Mouse (Mus musculus): Measurements from ENCODE around the gene Slc6a4.
"Not testable (repeated sequence)": the region's sequence is repeated elsewhere in the genome, so short reads cannot be mapped to it uniquely, and the experiment has no call there.

The Slc6a4 gene

DNA sequence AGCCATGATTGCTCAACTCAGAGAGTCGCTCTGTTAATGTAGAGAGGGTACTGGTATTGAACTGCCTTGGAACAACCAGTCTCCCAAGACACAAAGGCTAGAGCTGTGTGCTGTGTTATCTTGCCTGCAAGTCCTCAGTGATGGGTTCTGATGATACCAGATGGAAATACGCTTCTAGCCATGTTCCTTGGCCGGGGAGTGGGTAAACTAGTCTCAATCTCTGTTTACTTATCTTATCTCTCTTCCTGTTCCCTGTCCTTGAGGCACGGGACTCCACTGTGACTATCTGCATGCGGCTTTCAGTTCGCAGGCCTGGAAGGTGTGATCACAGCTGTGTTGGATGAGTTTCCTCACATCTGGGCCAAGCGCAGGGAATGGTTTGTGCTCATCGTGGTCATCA is 21.1 kb downstream of the Slc6a4 start:
- no peak for DNase-seq

DNA sequence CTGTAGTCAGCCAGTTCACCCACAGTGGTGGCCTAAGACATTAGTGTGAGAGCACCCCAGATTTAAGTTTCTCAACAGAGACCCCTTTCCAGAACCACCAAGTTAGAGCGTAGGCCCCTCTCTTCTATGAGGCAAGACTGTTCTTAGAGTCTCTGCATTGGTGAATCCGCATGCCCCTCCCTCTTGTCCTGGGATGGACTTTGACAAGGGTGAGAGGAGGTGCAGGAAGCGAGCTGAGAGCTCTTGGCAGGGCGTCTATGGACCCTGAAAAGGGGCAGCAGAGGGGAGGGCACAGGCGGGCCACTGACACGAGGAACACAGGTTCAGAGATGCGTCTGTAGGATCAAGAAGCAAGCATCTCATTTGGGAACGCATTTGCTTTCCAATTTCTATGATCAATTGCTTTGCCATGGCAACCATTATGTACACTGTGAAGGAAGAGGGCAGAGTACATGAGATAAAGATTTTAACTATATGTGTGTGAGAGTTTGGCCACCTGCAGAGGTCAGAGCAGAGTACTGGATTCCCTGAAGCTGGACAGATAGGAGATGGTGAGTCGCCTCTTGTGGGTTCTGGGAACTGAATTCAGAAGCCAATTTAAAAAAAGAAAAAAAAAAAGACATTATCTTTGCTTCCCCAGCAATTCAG is 23.5 kb downstream of the Slc6a4 start:
- DNase-seq: no peak

DNA sequence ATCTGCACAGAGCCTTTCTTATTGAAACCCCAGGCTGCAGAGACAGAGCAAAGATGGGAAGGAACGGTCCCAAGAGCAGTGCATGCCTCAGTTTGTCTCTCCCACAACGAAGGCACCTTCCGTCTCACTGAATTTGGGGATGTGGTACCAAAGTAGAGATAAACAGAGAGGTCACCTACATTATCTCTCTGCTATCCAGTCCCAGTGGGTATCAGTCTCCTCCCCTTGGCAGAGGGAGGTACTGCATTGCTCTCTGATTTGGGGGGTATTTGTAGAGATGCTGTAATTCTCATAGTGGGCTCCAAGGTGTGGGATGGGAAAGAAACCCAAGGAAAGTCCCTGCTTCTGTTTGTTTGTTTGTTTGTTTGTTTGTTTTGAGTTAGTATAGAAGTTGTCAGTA is 28.2 kb downstream of the Slc6a4 start:
- no peak for DNase-seq

DNA sequence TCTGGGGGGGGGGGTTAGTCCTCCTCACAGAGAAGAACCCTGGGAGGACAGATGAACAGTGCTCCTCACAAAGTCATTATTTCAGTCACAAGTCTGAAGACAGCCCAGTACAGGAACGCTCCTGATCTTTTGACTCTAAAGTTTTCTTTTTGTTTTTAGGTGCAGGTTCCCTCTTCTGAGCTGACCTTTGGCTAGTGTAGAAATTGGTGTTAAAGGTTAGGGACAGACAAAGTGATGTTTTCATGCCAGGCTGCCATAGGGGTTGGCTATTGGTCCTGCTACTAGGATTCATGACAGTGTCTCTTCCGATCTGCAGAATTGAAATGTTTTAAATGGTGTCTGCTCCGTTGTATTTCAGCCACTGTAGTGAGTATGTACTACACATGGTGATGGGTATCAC is 29.8 kb downstream of the Slc6a4 start:
- no peak for DNase-seq

DNA sequence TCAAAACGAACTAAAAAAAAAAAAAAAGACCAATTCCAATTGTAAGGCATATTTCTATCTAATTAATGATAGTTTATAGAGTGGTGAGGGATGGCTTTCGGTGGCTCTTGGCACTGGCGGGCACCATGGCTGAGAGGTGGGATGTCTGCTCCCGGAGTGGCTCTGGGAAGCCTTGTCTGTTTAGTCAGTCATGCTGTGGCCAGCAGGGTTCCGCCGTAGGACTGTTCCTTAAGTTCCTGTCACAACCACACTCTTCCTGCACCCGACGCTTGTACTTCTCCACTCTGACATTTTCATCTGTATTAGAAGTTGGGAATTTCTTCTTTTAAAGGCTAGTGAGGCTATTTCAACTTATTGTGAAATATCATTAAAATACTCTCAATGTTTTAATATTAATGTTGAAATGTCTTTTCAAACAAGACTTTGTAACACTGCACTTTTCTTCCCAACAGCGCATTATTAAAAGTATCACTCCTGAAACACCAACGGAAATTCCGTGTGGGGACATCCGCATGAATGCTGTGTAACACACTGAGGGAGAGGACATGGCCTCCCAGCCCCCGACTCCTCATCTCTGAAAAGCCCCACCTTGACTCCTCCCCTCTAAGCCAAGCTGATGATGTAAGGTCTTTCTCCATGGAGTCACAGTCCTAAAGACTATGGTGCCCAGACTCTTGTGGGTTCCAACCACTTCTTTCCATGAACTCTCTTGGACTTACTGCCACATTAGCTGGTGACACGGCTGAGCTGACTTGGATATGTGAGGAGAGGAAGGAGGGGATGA is 32.9 kb downstream of the Slc6a4 start:
- no peak for DNase-seq

DNA sequence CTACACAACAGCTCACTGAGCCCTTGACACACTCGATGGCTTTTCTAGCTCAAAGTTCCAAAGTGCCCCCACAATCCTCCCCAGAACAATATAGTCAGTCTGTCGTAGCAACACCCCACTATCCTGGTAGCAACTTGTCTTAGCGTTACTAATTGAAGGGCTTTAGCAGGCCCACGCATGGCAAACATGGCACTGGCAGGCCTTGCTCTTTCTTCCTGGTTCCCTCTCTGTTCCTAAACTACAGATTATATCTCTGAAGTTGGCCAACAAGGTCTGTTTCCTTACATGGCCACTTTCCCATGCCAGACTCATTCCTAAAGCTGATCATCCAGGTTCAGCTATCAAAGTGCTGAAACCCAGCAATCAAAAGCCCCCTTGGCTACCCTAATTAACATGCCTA is 43.5 kb downstream of the Slc6a4 start:
- DNase-seq: no peak

DNA sequence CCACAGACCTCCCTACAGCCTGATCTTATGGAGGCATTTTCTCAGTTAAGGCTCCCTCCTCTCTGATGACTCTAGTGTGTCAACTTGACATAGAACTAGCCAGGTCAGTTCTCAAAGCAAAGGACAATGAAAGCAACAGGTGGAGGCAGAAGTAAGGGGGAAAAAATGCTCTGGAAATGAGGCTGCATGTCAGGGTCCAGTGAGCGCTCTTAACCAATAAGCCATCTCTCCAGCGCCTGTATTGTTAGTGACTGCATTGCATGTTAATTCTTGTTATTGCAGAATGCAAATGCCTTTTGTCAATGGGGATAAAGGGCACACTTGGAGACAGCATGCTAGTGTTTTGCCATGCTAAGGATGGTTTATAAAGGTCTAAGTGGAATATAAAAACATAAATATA is 44.4 kb downstream of the Slc6a4 start:
- DNase-seq: no peak

DNA sequence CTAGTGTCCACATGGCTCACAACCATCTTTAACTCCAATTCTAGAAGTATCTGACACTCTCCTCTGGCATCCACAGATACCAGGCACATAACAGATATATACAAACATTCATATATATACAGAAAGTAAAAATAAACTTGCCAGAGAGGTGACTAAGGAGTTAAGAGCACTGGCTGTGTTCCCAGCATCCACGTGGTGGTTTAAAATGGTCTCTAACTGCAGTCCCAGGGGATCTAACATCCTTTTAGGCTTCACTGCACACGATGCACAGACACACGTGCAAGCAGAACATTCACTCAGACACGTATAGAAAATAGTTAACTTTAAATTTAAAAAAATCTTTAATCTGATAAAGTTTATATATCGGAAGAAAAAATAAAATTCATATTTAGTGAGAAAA is 63.5 kb downstream of the Slc6a4 start:
- DNase-seq: no peak

DNA sequence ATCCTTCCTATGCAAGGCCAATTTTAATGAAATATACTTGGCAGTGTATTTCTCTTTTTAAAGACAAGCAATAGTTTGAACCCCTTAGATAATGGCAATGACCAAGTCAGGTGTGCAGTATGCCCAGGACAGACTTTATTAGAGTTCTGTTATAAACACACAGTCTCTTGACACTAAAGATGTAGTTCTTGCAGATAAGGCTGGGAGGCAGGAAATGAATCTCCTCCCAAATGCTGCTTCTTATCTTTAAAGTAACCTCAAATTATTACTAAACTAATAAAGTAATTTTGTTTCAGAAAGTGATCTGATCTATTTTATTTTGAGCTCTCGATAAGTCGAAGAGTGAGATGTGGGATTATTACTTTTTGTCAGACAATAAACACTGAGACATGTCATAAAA is 65.0 kb downstream of the Slc6a4 start:
- DNase-seq: no peak

DNA sequence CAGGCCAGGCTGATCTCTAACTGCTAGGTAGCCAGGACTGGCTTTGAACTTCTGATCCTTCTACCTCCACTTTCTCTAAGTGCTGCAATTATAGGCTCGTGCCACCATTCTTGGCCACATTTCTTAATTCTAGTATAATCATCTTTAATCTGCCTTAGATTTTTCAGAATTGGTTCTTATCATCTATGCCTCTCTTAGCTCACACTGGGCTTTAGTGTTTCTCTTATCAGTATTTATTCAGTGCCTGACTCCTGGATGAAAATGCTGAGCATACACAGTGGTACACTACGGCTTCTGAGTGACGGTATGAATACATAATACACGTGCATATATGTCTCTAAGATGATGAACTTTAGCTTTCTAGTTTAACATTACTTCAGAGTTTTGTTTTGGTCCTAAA is 70.4 kb downstream of the Slc6a4 start:
- no peak for DNase-seq

DNA sequence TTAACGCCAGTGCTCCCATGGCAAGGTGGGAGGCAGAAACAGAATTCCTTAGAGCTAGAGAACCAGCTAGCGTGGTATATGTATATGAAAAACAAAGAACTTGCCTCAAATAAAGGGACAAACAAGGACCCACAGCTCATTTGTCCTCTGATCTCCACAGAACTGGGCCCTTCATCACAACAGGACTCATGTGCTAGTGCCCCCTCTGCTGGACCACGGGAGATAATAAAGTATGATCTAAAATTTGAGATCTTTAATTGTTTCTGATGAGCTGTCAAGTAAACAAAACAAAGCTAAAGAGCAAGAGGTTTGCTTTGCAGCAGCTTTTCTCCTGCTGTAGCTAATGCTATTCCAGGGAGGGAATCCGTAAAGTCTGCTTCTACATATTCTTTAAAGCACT is 72.3 kb downstream of the Slc6a4 start:
- no peak for DNase-seq

DNA sequence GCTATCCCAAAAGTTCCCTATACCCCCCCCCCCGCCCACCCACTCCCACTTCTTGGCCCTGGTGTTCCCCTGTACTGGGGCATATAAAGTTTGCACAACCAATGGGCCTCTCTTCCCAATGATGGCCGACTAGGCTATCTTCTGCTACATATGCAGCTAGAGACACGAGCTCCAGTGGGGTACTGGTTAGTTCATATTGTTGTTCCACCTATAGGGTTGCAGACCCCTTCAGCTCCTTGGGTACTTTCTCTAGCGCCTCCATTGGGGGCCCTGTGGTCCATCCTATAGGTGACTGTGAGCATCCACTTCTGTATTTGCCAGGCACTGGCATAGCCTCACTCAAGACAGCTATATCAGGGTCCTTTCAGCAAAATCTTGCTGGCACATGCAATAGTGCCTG is 78.9 kb downstream of the Slc6a4 start:
- DNase-seq: not testable (repeated sequence)

DNA sequence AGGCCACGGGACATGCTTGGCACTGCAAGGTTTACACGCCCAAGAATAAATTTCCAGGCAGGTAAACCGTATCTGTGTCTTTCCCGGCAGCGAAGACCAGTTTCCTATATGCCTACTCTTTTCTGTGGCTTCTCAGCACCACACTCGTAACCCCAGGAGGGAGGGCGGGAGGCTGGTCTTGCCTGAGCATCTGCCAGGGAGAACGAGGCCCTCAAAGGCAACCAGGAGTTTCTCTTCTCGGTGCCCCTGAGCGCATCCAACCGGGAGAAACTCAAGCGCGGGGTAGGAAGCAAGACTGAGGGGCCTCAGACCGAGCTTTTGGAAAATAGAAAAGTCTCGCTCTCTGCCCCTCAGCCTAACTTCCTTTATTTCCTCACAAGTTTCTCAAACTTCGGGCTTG is 79.4 kb downstream of the Slc6a4 start:
- peak; percentile 41 for DNase-seq

DNA sequence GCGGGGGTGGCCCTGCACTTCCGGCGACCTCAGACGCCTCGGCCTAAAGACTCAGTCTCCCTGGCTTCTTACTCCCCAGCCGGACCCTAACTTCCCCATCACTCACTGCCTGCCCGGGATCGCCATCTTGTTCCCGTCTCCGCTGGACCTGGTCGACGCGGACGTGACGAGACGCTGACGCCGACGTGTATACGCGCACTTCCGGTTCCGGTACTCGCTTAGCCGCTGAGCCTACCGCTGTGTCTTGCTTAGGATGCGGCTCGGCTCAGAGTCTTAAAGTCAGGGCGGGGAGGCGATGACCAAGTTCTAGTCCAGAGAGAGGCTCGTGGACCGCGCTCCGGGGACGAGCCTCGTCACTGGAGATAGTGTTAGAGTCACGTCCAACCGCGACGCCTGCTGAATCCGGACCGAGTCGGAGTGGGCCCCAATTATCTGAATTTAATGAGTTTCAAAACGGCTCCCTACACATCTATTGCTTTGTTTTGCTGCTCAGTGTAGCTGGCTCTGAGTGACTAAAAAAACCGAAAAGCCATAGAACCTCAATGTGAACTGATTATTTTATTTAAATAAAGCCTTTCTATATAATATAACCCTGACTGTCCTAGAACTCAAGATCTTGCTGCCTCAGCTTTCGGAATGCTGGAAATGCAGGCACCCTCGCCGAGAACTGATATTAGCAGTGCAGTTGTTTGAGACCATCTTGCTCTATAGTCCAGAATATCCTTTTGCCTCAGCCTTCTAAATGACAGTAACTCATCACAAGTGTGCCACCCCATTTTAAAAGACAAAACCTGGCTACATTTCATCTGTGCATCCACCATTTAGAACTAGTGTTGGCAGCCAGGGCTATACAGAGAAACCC is 80.1 kb downstream of the Slc6a4 start, which contains the start of gene Nsrp1:
TSS of gene Nsrp1 (minus strand) at position 163 of the 862 bp plus-strand sequence.
- DNase-seq: peak; percentile 92

DNA sequence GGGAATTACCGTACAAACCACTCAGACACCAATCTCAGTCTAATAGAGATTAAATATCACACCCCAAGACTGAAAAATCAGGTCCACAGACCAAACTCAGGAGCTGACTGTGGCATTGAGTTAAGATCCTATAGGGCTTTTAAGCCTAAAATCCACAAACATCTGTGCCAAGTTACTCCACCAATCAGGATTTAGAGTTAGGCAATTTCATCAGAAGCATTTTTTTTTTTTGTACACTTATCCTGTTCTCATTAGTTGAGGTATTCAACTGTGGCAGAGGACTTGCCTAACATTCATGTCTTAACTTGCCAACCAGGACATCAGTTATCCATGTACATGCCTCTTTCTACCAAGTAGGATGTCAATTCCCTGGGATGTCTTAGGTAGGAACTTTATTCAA is 81.0 kb downstream of the Slc6a4 start:
- DNase-seq: no peak
